Mouse (Mus musculus): ENCODE data around the gene Rasa4. TPM values are rescaled to one million over a fixed set of nuclear protein-coding genes. Genes with fewer than 3 reads are reported as not detected.
"Not testable (repeated sequence)": the region's sequence is repeated elsewhere in the genome, so short reads cannot be mapped to it uniquely, and the experiment has no call there.

Rasa4 gene
- total and polyA plus RNA-seq, 3 experiments = 1.4 to 2.5 TPM; not detected in 1

- Histone ChIP-seq H3K79me2 (ENCODE audit: control insufficient read depth, insufficient read depth, low read length, poor library complexity) (no peaks in the 10 kb centered on the region), H3K4me3 (ENCODE audit: control insufficient read depth in 1 of 2, insufficient read depth in 1 of 2, low read depth in 2 of 2, low read length in 2 of 2) (no peak overlapping the region), H3K27me3 (ENCODE audit: control insufficient read depth in 1 of 2, insufficient read depth in 2 of 2, low read length in 2 of 2) (no peaks in the 10 kb centered on the region), H3K27ac (ENCODE audit: control insufficient read depth, low read depth, low read length) (no peak overlapping the region), H3K9me3 (replicated peaks; ENCODE audit: insufficient read depth, low read length) (no peaks in the 10 kb centered on the region), H3K36me3 (ENCODE audit: control insufficient read depth in 1 of 2, insufficient read depth in 2 of 2, low read length in 2 of 2) (peaks cover 0 to 3% of the 10 kb centered on the region in 2 experiments; a peak in 1 of 4 replicates), H3K9ac (ENCODE audit: control insufficient read depth, low read depth, low read length, poor library complexity, severe bottlenecking) (no peak overlapping the region), H3K4me1 (ENCODE audit: control insufficient read depth in 1 of 2, insufficient read depth in 2 of 2, low read length in 2 of 2) (no peaks in the 10 kb centered on the region)
- no peak for TF ChIP-seq SIN3A (IDR thresholded peaks at IDR 0.05; ENCODE audit: low read length)
- no peak for TF ChIP-seq HCFC1 (IDR thresholded peaks at IDR 0.05; ENCODE audit: low read depth, low read length)
- no peak for TF ChIP-seq RCOR1 (IDR thresholded peaks at IDR 0.05; ENCODE audit: low read depth, low read length)
- no peak for TF ChIP-seq RAD21 (IDR thresholded peaks at IDR 0.05; ENCODE audit: low read depth, low read length)
- no peak for TF ChIP-seq MYC (IDR thresholded peaks at IDR 0.05; ENCODE audit: low read depth, low read length)
- no peak for TF ChIP-seq MAFK (IDR thresholded peaks at IDR 0.05; ENCODE audit: borderline replicate concordance, low read depth, low read length)
- TF ChIP-seq POLR2AphosphoS5 (IDR thresholded peaks at IDR 0.05; ENCODE audit: borderline replicate concordance, low read depth, low read length) = no peak
- DNase-seq (ENCODE audit: low read depth, low spot score) = no peak
These were observed 71.7 kb downstream of the Rasa4 start for GRCm38 (mm10) chr5:136155399-136155798.

- H3K79me2 ChIP-seq (ENCODE audit: control insufficient read depth, insufficient read depth, low read length, poor library complexity); DNase-seq (ENCODE audit: low read depth, low spot score); H3K9ac ChIP-seq (ENCODE audit: control insufficient read depth, low read depth, low read length, poor library complexity, severe bottlenecking); H3K36me3 ChIP-seq (ENCODE audit: control insufficient read depth in 1 of 2, insufficient read depth in 2 of 2, low read length in 2 of 2); H3K9me3 ChIP-seq (replicated peaks; ENCODE audit: insufficient read depth, low read length); H3K4me3 ChIP-seq (ENCODE audit: control insufficient read depth in 1 of 2, insufficient read depth in 1 of 2, low read depth in 2 of 2, low read length in 2 of 2); H3K4me1 ChIP-seq (ENCODE audit: control insufficient read depth in 1 of 2, insufficient read depth in 2 of 2, low read length in 2 of 2); H3K27ac ChIP-seq (ENCODE audit: control insufficient read depth, low read depth, low read length); H3K27me3 ChIP-seq (ENCODE audit: control insufficient read depth in 1 of 2, insufficient read depth in 2 of 2, low read length in 2 of 2): not testable (repeated sequence)
These were observed 76.4 kb downstream of the Rasa4 start for GRCm38 (mm10) chr5:136160084-136160483.

Other genes with a start within 250 kb of the Rasa4 start
- not detected in 2 replicates for gene Hspb1, start 196.0 kb upstream of the Rasa4 start, total RNA-seq (2012; rRNA removed)
- not detected for gene Hspb1, start 196.0 kb upstream of the Rasa4 start, polyA plus RNA-seq (2012; ENCODE audit: insufficient read depth in 1 of 2, insufficient read length in 2 of 2, low read depth in 1 of 2, low replicate concordance in 2 of 2, missing spikeins in 1 of 2)
- gene Ywhag, start 149.3 kb upstream of the Rasa4 start, total RNA-seq (2012; rRNA removed) = 109 and 116 TPM in 2 replicates
- 100 to 1,000 TPM; 268 to 295 TPM for gene Ywhag, start 149.3 kb upstream of the Rasa4 start, polyA plus RNA-seq (2012; ENCODE audit: insufficient read depth in 1 of 2, insufficient read length in 2 of 2, low read depth in 1 of 2, low replicate concordance in 2 of 2, missing spikeins in 1 of 2)
- gene Ssc4d, start 109.4 kb upstream of the Rasa4 start, total RNA-seq (2012; rRNA removed) = 0.95 and 1.1 TPM in 2 replicates
- 1 to 10 TPM in 1 of 2 experiments, not detected in 1; 2.1 TPM for gene Ssc4d, start 109.4 kb upstream of the Rasa4 start, polyA plus RNA-seq (2012; ENCODE audit: insufficient read depth in 1 of 2, insufficient read length in 2 of 2, low read depth in 1 of 2, low replicate concordance in 2 of 2, missing spikeins in 1 of 2)
- gene Zp3, start 103.8 kb upstream of the Rasa4 start, total RNA-seq (2012; rRNA removed) = not detected in 2 replicates
- not detected for gene Zp3, start 103.8 kb upstream of the Rasa4 start, polyA plus RNA-seq (2012; ENCODE audit: insufficient read depth in 1 of 2, insufficient read length in 2 of 2, low read depth in 1 of 2, low replicate concordance in 2 of 2, missing spikeins in 1 of 2)
- gene Dtx2, start 89.1 kb upstream of the Rasa4 start, total RNA-seq (2012; rRNA removed) = 11.4 and 11.9 TPM in 2 replicates
- gene Dtx2, start 89.1 kb upstream of the Rasa4 start, polyA plus RNA-seq (2012; ENCODE audit: insufficient read depth in 1 of 2, insufficient read length in 2 of 2, low read depth in 1 of 2, low replicate concordance in 2 of 2, missing spikeins in 1 of 2) = 10 to 100 TPM in 1 of 2 experiments, not detected in 1; 17.2 TPM
- not detected in 2 replicates for gene Upk3b, start 45.4 kb upstream of the Rasa4 start, total RNA-seq (2012; rRNA removed)
- gene Upk3b, start 45.4 kb upstream of the Rasa4 start, polyA plus RNA-seq (2012; ENCODE audit: insufficient read depth in 1 of 2, insufficient read length in 2 of 2, low read depth in 1 of 2, low replicate concordance in 2 of 2, missing spikeins in 1 of 2) = not detected
- gene Upk3bl, start 29.4 kb upstream of the Rasa4 start, total RNA-seq (2012; rRNA removed) = not detected in 2 replicates
- not detected for gene Upk3bl, start 29.4 kb upstream of the Rasa4 start, polyA plus RNA-seq (2012; ENCODE audit: insufficient read depth in 1 of 2, insufficient read length in 2 of 2, low read depth in 1 of 2, low replicate concordance in 2 of 2, missing spikeins in 1 of 2)
- 316 and 318 TPM in 2 replicates for gene Polr2j, start 32.7 kb downstream of the Rasa4 start, total RNA-seq (2012; rRNA removed)
- gene Polr2j, start 32.7 kb downstream of the Rasa4 start, polyA plus RNA-seq (2012; ENCODE audit: insufficient read depth in 1 of 2, insufficient read length in 2 of 2, low read depth in 1 of 2, low replicate concordance in 2 of 2, missing spikeins in 1 of 2) = 100 to 1,000 TPM in 1 of 2 experiments, not detected in 1; 269 TPM
- 98.2 and 103 TPM in 2 replicates for gene Lrwd1, start 52.2 kb downstream of the Rasa4 start, total RNA-seq (2012; rRNA removed)
- gene Lrwd1, start 52.2 kb downstream of the Rasa4 start, polyA plus RNA-seq (2012; ENCODE audit: insufficient read depth in 1 of 2, insufficient read length in 2 of 2, low read depth in 1 of 2, low replicate concordance in 2 of 2, missing spikeins in 1 of 2) = 100 to 1,000 TPM in 1 of 2 experiments, not detected in 1; 133 TPM
- 17.1 and 23.2 TPM in 2 replicates for gene Alkbh4, start 52.2 kb downstream of the Rasa4 start, total RNA-seq (2012; rRNA removed)
- 10 to 100 TPM in 1 of 2 experiments, not detected in 1; 24.2 TPM for gene Alkbh4, start 52.2 kb downstream of the Rasa4 start, polyA plus RNA-seq (2012; ENCODE audit: insufficient read depth in 1 of 2, insufficient read length in 2 of 2, low read depth in 1 of 2, low replicate concordance in 2 of 2, missing spikeins in 1 of 2)
- gene Orai2, start 86.8 kb downstream of the Rasa4 start, total RNA-seq (2012; rRNA removed) = 26.6 and 33.6 TPM in 2 replicates
- gene Orai2, start 86.8 kb downstream of the Rasa4 start, polyA plus RNA-seq (2012; ENCODE audit: insufficient read depth in 1 of 2, insufficient read length in 2 of 2, low read depth in 1 of 2, low replicate concordance in 2 of 2, missing spikeins in 1 of 2) = 10 to 100 TPM in 1 of 2 experiments, not detected in 1; 35.7 TPM
- 55.1 and 55.6 TPM in 2 replicates for gene Prkrip1, start 115.0 kb downstream of the Rasa4 start, total RNA-seq (2012; rRNA removed)
- 10 to 100 TPM in 1 of 2 experiments, not detected in 1; 84.1 TPM for gene Prkrip1, start 115.0 kb downstream of the Rasa4 start, polyA plus RNA-seq (2012; ENCODE audit: insufficient read depth in 1 of 2, insufficient read length in 2 of 2, low read depth in 1 of 2, low replicate concordance in 2 of 2, missing spikeins in 1 of 2)
- gene Sh2b2, start 162.6 kb downstream of the Rasa4 start, total RNA-seq (2012; rRNA removed) = not detected in 2 replicates
- gene Sh2b2, start 162.6 kb downstream of the Rasa4 start, polyA plus RNA-seq (2012; ENCODE audit: insufficient read depth in 1 of 2, insufficient read length in 2 of 2, low read depth in 1 of 2, low replicate concordance in 2 of 2, missing spikeins in 1 of 2) = under 1 TPM in 1 of 2 experiments, not detected in 1; 0.07 TPM